Mouse (Mus musculus) neural tube, embryonic 12.5 days (tissue): ENCODE data around the gene Gck. TPM values are rescaled to one million over a fixed set of nuclear protein-coding genes. Genes with fewer than 3 reads are reported as not detected.

Source experiments
- ATAC-seq: fragments of 200-750 bp; cut with Nextera tagmentation; 2 replicates; pipeline ENCODE4 v1.8.0; 2017; ENCODE audit warnings: low read depth, mild to moderate bottlenecking, moderate TSS enrichment, moderate library complexity; ENCODE audit not compliant: low FRiP score
- H3K27ac ChIP-seq: fragments of 300-500 bp; sonication (generic); 2 replicates; pipeline ENCODE4 v1.5.1; 2016
- H3K27me3 ChIP-seq: fragments of 300-500 bp; sonication (generic); replicated peaks from 2 replicates; pipeline ENCODE4 v1.6.1; 2016; ENCODE audit warnings: mild to moderate bottlenecking
- H3K36me3 ChIP-seq: fragments of 300-500 bp; sonication (generic); 2 replicates; pipeline ENCODE4 v1.6.1; 2016; ENCODE audit warnings: mild to moderate bottlenecking
- H3K4me1 ChIP-seq: fragments of 300-500 bp; sonication (generic); 2 replicates; pipeline ENCODE4 v1.6.1; 2016
- H3K4me2 ChIP-seq: fragments of 300-500 bp; sonication (generic); replicated peaks from 2 replicates; pipeline ENCODE4 v1.6.1; 2016; ENCODE audit warnings: mild to moderate bottlenecking
- H3K4me3 ChIP-seq: fragments of 300-500 bp; sonication (generic); 2 replicates; pipeline ENCODE4 v1.5.1; 2016
- H3K9ac ChIP-seq: fragments of 300-500 bp; sonication (generic); 2 replicates; pipeline ENCODE4 v1.6.1; 2016; ENCODE audit warnings: mild to moderate bottlenecking
- H3K9me3 ChIP-seq: fragments of 300-500 bp; sonication (generic); 2 replicates; pipeline ENCODE4 v1.6.1; 2016; ENCODE audit warnings: mild to moderate bottlenecking
- WGBS: fragments of 180-500 bp; shearing (Covaris S2); methylation state at CpG from one replicate; pipeline ENCODE4 v1.1.7; 2016; 5-methylcytosine and 5-hydroxymethylcytosine counted together
- polyA plus RNA-seq: library from polyadenylated mRNA; unstranded; fragments of >200 nt; fragmentation: Nextera tagmentation; extraction: Ambion mirVana; gene quantifications from 2 replicates; pipeline ENCODE4 v1.2.1, GENCODE M21; 2016

Gene Gck
- polyA plus RNA-seq, 1 experiment from 2014 or later = 1.4 TPM

- Histone ChIP-seq H3K4me3 (no peak overlapping the region), H3K27ac (no peak overlapping the region), H3K9ac (0 out of 2 replicates have a peak overlapping the region, but pooled peaks have one; percentile 17), H3K4me2 (0 out of 2 replicates have a peak overlapping the region, but pooled peaks have one; percentile 2), H3K9me3 (no peaks in the 10 kb centered on the region), H3K4me1 (peaks cover 16% of the 10 kb centered on the region), H3K27me3 (no peaks in the 10 kb centered on the region), H3K36me3 (no peaks in the 10 kb centered on the region)
- ATAC-seq = peak; percentile 26; the same call in 1 of the 2 replicates
- WGBS = 23% methylated on average over 5 of the region's 5 CpGs
Observed at GRCm38 (mm10) chr11:5887250-5887649, 62.6 kb downstream of the Gck start.

GRCm38 (mm10) chr11:5886187-5886586 is 63.7 kb downstream of the Gck start:
- Histone ChIP-seq H3K27ac (no peak overlapping the region), H3K27me3 (no peaks in the 10 kb centered on the region), H3K4me3 (no peak overlapping the region), H3K9me3 (no peaks in the 10 kb centered on the region), H3K36me3 (no peaks in the 10 kb centered on the region), H3K4me2 (no peak overlapping the region), H3K4me1 (peaks cover 11% of the 10 kb centered on the region), H3K9ac (no peak overlapping the region)
- ATAC-seq = no peak
- 24% methylated on average over 9 of the region's 9 CpGs for WGBS

GRCm38 (mm10) chr11:5882518-5882917 is 67.4 kb downstream of the Gck start:
- Histone ChIP-seq H3K27me3 (no peaks in the 10 kb centered on the region), H3K4me1 (peaks cover 11% of the 10 kb centered on the region), H3K36me3 (no peaks in the 10 kb centered on the region), H3K4me3 (no peak overlapping the region), H3K27ac (no peak overlapping the region), H3K9me3 (no peaks in the 10 kb centered on the region), H3K9ac (no peak overlapping the region), H3K4me2 (no peak overlapping the region)
- no peak for ATAC-seq
- 82% methylated on average over 8 of the region's 8 CpGs for WGBS

GRCm38 (mm10) chr11:5879905-5880304 is 70.0 kb downstream of the Gck start:
- WGBS = 50% methylated on average over 5 of the region's 5 CpGs
- no peak overlapping the region for H3K9ac ChIP-seq
- H3K9me3 ChIP-seq = no peaks in the 10 kb centered on the region
- peaks cover 10% of the 10 kb centered on the region for H3K4me1 ChIP-seq
- H3K27me3 ChIP-seq = no peaks in the 10 kb centered on the region
- no peak overlapping the region for H3K4me3 ChIP-seq
- H3K36me3 ChIP-seq = peaks cover 10% of the 10 kb centered on the region
- H3K4me2 ChIP-seq = no peak overlapping the region
- no peak overlapping the region for H3K27ac ChIP-seq
- ATAC-seq = no peak

GRCm38 (mm10) chr11:5878661-5879060 is 71.2 kb downstream of the Gck start:
- peak overlapping the region; percentile 47; the same call in 1 of the 2 replicates for H3K9ac ChIP-seq
- H3K27ac ChIP-seq = peak overlapping the region; percentile 39; the same call in 1 of the 2 replicates
- H3K4me3 ChIP-seq = peak overlapping the region; percentile 61; the same call in 1 of the 2 replicates
- H3K36me3 ChIP-seq = peaks cover 22% of the 10 kb centered on the region
- no peaks in the 10 kb centered on the region for H3K27me3 ChIP-seq
- peak overlapping the region; percentile 58 for H3K4me2 ChIP-seq
- H3K4me1 ChIP-seq = peaks cover 10% of the 10 kb centered on the region
- H3K9me3 ChIP-seq = no peaks in the 10 kb centered on the region
- WGBS = 54% methylated on average over 8 of the region's 8 CpGs
- no peak for ATAC-seq

- H3K27ac ChIP-seq = peak within 1 kb of the TSS; percentile 39; the same call in 1 of the 2 replicates
- WGBS = 0% methylated on average over 52 of the region's 52 CpGs
- H3K9ac ChIP-seq = peak within 1 kb of the TSS; percentile 53
- peaks cover 10% of the 10 kb centered on the region for H3K4me1 ChIP-seq
- ATAC-seq = peak; percentile 98
- peak within 1 kb of the TSS; percentile 58 for H3K4me2 ChIP-seq
- no peaks in the 10 kb centered on the region for H3K27me3 ChIP-seq
- peaks cover 29% of the 10 kb centered on the region for H3K36me3 ChIP-seq
- peak within 1 kb of the TSS; percentile 61 for H3K4me3 ChIP-seq
- no peaks in the 10 kb centered on the region for H3K9me3 ChIP-seq
Observed at GRCm38 (mm10) chr11:5877921-5878526, 71.9 kb downstream of the Gck start, which contains the start of gene Pold2. Gene Pold2, minus strand, starts transcription at chr11:5878292.

GRCm38 (mm10) chr11:5877421-5877820 is 72.5 kb downstream of the Gck start:
- no peak for ATAC-seq
- WGBS = 6% methylated on average over 5 of the region's 5 CpGs
- Histone ChIP-seq H3K4me3 (peak overlapping the region; percentile 61), H3K27me3 (no peaks in the 10 kb centered on the region), H3K4me2 (peak overlapping the region; percentile 58), H3K27ac (no peak overlapping the region), H3K36me3 (peaks cover 35% of the 10 kb centered on the region), H3K4me1 (peaks cover 10% of the 10 kb centered on the region), H3K9me3 (no peaks in the 10 kb centered on the region), H3K9ac (peak overlapping the region; percentile 48)

GRCm38 (mm10) chr11:5873192-5873591 is 76.7 kb downstream of the Gck start:
- peaks cover 10% of the 10 kb centered on the region for H3K4me1 ChIP-seq
- H3K27me3 ChIP-seq = no peaks in the 10 kb centered on the region
- H3K36me3 ChIP-seq = peaks cover 61% of the 10 kb centered on the region
- H3K27ac ChIP-seq = no peak overlapping the region
- H3K4me2 ChIP-seq = no peak overlapping the region
- H3K4me3 ChIP-seq = no peak overlapping the region
- H3K9me3 ChIP-seq = no peaks in the 10 kb centered on the region
- H3K9ac ChIP-seq = no peak overlapping the region
- WGBS = 98% methylated on average over 9 of the region's 9 CpGs
- ATAC-seq = no peak

- H3K4me2 ChIP-seq = no peak overlapping the region
- peaks cover 10% of the 10 kb centered on the region for H3K4me1 ChIP-seq
- H3K27ac ChIP-seq = no peak overlapping the region
- ATAC-seq = no peak
- H3K27me3 ChIP-seq = no peaks in the 10 kb centered on the region
- H3K9ac ChIP-seq = no peak overlapping the region
- H3K9me3 ChIP-seq = no peaks in the 10 kb centered on the region
- H3K36me3 ChIP-seq = peaks cover 61% of the 10 kb centered on the region
- H3K4me3 ChIP-seq = no peak overlapping the region
- WGBS = 94% methylated on average over 11 of the region's 11 CpGs
Observed at GRCm38 (mm10) chr11:5872707-5873106, 77.2 kb downstream of the Gck start.

GRCm38 (mm10) chr11:5870069-5870468 is 79.8 kb downstream of the Gck start:
- H3K36me3 ChIP-seq = peaks cover 53% of the 10 kb centered on the region
- no peaks in the 10 kb centered on the region for H3K9me3 ChIP-seq
- 93% methylated on average over 16 of the region's 16 CpGs for WGBS

GRCm38 (mm10) chr11:5869331-5869730 is 80.5 kb downstream of the Gck start:
- H3K27ac ChIP-seq = no peak overlapping the region
- ATAC-seq = no peak
- H3K27me3 ChIP-seq = no peaks in the 10 kb centered on the region
- no peak overlapping the region for H3K4me3 ChIP-seq
- H3K4me2 ChIP-seq = no peak overlapping the region
- H3K9me3 ChIP-seq = no peaks in the 10 kb centered on the region
- H3K36me3 ChIP-seq = peaks cover 46% of the 10 kb centered on the region
- no peaks in the 10 kb centered on the region for H3K4me1 ChIP-seq
- WGBS = 94% methylated on average over 16 of the region's 16 CpGs
- H3K9ac ChIP-seq = no peak overlapping the region

More at GRCm38 (mm10) chr11:5870069-5870468, 79.8 kb downstream of the Gck start:
- Histone ChIP-seq H3K4me1 (no peaks in the 10 kb centered on the region), H3K27me3 (no peaks in the 10 kb centered on the region), H3K9ac (no peak overlapping the region), H3K4me2 (no peak overlapping the region), H3K4me3 (no peak overlapping the region), H3K27ac (no peak overlapping the region)
- ATAC-seq = no peak

GRCm38 (mm10) chr11:5868324-5868723 is 81.6 kb downstream of the Gck start:
- no peak overlapping the region for H3K4me2 ChIP-seq
- peaks cover 36% of the 10 kb centered on the region for H3K36me3 ChIP-seq
- WGBS = 92% methylated on average over 12 of the region's 12 CpGs
- ATAC-seq = no peak
- H3K9ac ChIP-seq = no peak overlapping the region
- no peak overlapping the region for H3K27ac ChIP-seq
- H3K4me1 ChIP-seq = no peaks in the 10 kb centered on the region
- 0 out of 2 replicates have a peak, but pooled peaks cover 5% of the 10 kb centered on the region for H3K27me3 ChIP-seq
- no peak overlapping the region for H3K4me3 ChIP-seq
- no peaks in the 10 kb centered on the region for H3K9me3 ChIP-seq

- H3K4me1 ChIP-seq = no peaks in the 10 kb centered on the region; the same call in 1 of the 2 replicates
- no peak overlapping the region for H3K4me2 ChIP-seq
- no peak overlapping the region for H3K27ac ChIP-seq
- H3K9ac ChIP-seq = no peak overlapping the region
- no peak for ATAC-seq
- no peak overlapping the region for H3K4me3 ChIP-seq
- 91% methylated on average over 2 of the region's 2 CpGs for WGBS
- H3K36me3 ChIP-seq = peaks cover 25% of the 10 kb centered on the region
- peaks cover 16% of the 10 kb centered on the region for H3K27me3 ChIP-seq
- no peaks in the 10 kb centered on the region for H3K9me3 ChIP-seq
Observed at GRCm38 (mm10) chr11:5867196-5867595, 82.7 kb downstream of the Gck start.
